Mouse (Mus musculus): ENCODE data around the gene Rdh16f1. TPM values are rescaled to one million over a fixed set of nuclear protein-coding genes. Genes with fewer than 3 reads are reported as not detected.

The Rdh16f1 gene
- polyA plus RNA-seq (2014; fragmentation: Nextera tagmentation; extraction: Ambion mirVana), result not detected in 2 replicates

DNA sequence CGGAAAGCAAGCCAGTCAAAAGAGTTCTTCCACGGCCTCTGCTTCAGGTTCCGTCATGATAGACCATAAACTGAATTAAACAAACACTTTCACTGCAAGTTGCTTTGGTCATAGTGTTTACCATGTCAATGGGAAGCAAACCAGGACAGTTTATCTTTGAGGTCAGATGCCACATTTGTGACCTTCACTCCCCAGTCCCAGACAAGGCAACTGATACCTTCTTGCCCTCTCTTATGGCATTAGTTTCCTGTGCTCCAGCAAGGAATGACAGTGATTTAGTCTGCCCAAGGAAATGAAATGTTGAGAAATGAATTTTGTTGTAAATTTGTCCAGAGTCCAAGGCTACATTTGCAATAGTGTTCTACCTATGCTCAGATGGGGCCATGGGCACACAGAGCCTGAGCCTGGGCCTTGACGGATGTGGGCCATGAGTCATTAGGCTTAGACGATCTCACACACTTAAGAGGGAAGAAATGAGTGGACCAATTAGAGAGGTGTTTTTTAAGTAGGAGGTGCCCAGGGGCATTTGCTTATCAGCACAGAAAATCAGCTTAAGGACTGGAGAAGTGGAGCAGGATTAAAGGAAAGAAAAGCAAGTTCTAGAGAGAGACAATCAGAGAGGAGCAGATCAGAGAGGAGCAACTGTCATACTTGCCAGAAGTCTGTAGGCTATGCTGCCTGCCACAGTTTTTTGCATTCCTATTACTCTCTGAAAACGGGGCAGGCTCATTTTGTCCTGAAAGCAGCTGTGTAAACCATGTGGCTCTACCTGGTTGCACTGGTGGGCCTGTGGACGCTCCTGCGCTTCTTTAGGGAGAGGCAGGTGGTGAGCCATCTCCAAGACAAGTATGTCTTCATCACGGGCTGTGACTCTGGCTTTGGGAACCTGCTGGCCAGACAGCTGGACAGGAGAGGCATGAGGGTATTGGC is at the start of gene Rdh16f1, which contains the start of gene Rdh1:
TSS of gene Rdh16f1 (plus strand) at position 607 of the 930 bp plus-strand sequence.
TSS of gene Rdh1 (plus strand) at position 541 of the 930 bp plus-strand sequence.
- no peaks in the 10 kb centered on the region for H3K4me1 ChIP-seq (ENCODE audit: control insufficient read depth, insufficient read depth, low read length)
- no peaks in the 10 kb centered on the region for H3K27me3 ChIP-seq (ENCODE audit: control insufficient read depth, insufficient read depth, low read length)
- no peaks in the 10 kb centered on the region for H3K36me3 ChIP-seq (ENCODE audit: control insufficient read depth, insufficient read depth, low read length)
- no peak for ATAC-seq (ENCODE audit: low FRiP score, low TSS enrichment)
- WGBS, result 81% methylated on average over 9 of the region's 9 CpGs
- H3K9ac ChIP-seq (replicated peaks; ENCODE audit: low read length), result no peak within 1 kb of the TSS
- no peak within 1 kb of the TSS for H3K27ac ChIP-seq (replicated peaks; ENCODE audit: low read depth, low read length)
- no peaks in the 10 kb centered on the region for H3K9me3 ChIP-seq (ENCODE audit: control insufficient read depth, low read length)
- H3K4me3 ChIP-seq (replicated peaks; ENCODE audit: low read depth, low read length), result no peak within 1 kb of the TSS
- no peak for DNase-seq
- H3K4me2 ChIP-seq (ENCODE audit: low read length), result no peak within 1 kb of the TSS

DNA sequence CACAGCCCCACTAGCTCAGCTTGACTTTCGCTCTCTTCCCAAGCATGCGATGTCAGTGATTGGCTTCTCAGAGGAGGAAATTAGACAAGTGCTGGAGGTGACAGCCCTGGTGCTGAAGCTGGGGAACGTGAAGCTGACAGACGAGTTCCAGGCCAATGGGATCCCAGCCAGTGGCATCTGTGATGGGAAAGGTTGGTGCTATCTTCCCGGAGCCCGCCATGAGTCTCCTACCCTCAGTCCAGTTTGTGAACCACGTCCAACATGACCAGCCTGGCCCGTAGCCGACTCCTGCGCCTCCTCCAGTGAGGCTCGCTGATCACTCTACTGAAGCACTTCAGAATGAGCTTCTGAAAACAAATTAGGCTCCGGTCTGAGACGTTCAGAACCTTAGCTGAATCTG is 49.3 kb upstream of the Rdh16f1 start:
- Histone ChIP-seq H3K27ac (replicated peaks; ENCODE audit: low read depth, low read length) (no peak overlapping the region), H3K36me3 (ENCODE audit: control insufficient read depth, insufficient read depth, low read length) (no peaks in the 10 kb centered on the region), H3K4me2 (ENCODE audit: low read length) (no peak overlapping the region), H3K9me3 (ENCODE audit: control insufficient read depth, low read length) (no peaks in the 10 kb centered on the region), H3K4me3 (replicated peaks; ENCODE audit: low read depth, low read length) (no peak overlapping the region), H3K27me3 (ENCODE audit: control insufficient read depth, insufficient read depth, low read length) (no peaks in the 10 kb centered on the region), H3K9ac (replicated peaks; ENCODE audit: low read length) (no peak overlapping the region), H3K4me1 (ENCODE audit: control insufficient read depth, insufficient read depth, low read length) (no peaks in the 10 kb centered on the region)
- WGBS, result 89% methylated on average over 13 of the region's 13 CpGs
- no peak for ATAC-seq (ENCODE audit: low FRiP score, low TSS enrichment)
- no peak for DNase-seq

DNA sequence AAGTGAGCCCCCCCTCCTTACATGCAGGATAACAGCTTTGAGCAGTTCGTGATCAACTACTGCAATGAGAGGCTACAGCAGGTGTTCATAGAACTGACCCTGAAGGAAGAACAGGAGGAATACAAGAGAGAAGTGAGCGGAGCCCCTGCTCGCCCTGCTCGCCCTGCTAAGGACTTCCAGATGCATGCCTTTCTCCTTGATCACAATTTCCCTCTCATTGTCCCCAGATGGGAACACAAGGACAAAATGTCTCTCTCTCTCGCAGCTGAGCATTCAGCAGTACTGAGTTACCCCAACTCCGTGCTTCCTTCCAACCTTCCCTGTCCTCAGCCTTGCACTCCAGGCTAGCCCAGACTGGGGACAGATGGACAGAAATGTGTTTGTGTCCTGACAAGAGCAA is 46.9 kb upstream of the Rdh16f1 start:
- WGBS, result 86% methylated on average over 6 of the region's 6 CpGs
- Histone ChIP-seq H3K27me3 (ENCODE audit: control insufficient read depth, insufficient read depth, low read length) (no peaks in the 10 kb centered on the region), H3K9me3 (ENCODE audit: control insufficient read depth, low read length) (no peaks in the 10 kb centered on the region), H3K36me3 (ENCODE audit: control insufficient read depth, insufficient read depth, low read length) (no peaks in the 10 kb centered on the region), H3K4me3 (replicated peaks; ENCODE audit: low read depth, low read length) (no peak overlapping the region), H3K9ac (replicated peaks; ENCODE audit: low read length) (no peak overlapping the region), H3K27ac (replicated peaks; ENCODE audit: low read depth, low read length) (no peak overlapping the region), H3K4me1 (ENCODE audit: control insufficient read depth, insufficient read depth, low read length) (no peaks in the 10 kb centered on the region), H3K4me2 (ENCODE audit: low read length) (no peak overlapping the region)
- DNase-seq (no peak), ATAC-seq (ENCODE audit: low FRiP score, low TSS enrichment) (no peak)

DNA sequence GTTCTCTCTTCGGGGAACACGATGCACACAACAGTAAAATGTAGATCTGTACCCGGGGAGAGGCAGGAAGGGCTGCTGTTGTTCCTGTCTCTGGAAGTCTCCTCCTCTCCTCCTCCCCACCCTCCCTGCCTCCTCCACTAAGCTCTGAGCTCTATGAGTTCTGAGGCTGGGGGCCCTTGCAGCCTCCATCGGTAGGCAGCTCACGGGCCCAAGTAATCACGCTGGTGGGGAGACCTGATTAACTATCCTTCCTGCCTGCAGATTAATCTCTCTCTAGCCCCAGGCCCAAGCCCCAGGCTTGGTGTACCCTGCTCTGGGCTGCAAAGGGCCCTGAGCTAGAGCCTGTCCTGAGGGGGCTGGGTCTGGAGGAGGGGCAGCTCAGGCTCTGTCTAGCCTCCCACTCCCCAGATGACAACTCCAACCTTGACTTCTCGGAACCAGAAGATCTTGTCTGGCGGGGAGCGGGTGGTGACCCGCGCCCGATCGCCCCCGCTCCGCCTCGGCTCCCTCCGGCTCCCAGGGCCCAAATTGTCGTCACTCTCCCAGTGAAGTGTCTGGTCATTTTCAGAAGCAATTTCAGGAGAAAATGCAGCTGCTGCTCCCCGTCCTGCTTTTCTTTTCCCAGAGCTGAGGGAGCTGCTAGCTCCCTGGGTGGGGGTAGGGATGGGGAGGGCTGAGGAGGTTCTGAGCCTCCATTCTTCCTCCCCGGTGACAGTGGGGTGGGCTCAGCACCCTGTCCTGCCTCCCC is 37.7 kb upstream of the Rdh16f1 start:
- Histone ChIP-seq H3K4me1 (ENCODE audit: control insufficient read depth, insufficient read depth, low read length) (peaks cover 22% of the 10 kb centered on the region), H3K9me3 (ENCODE audit: control insufficient read depth, low read length) (no peaks in the 10 kb centered on the region), H3K4me3 (replicated peaks; ENCODE audit: low read depth, low read length) (no peak overlapping the region), H3K27ac (replicated peaks; ENCODE audit: low read depth, low read length) (peak overlapping the region; percentile 47), H3K4me2 (ENCODE audit: low read length) (peak overlapping the region; percentile 42), H3K36me3 (ENCODE audit: control insufficient read depth, insufficient read depth, low read length) (no peaks in the 10 kb centered on the region), H3K9ac (replicated peaks; ENCODE audit: low read length) (peak overlapping the region; percentile 7; the same call in 1 of the 2 replicates), H3K27me3 (ENCODE audit: control insufficient read depth, insufficient read depth, low read length) (no peaks in the 10 kb centered on the region)
- 10% methylated on average over 20 of the region's 20 CpGs for WGBS
- DNase-seq (peak; percentile 72), ATAC-seq (ENCODE audit: low FRiP score, low TSS enrichment) (peak; percentile 59; the same call in 1 of the 2 replicates)

DNA sequence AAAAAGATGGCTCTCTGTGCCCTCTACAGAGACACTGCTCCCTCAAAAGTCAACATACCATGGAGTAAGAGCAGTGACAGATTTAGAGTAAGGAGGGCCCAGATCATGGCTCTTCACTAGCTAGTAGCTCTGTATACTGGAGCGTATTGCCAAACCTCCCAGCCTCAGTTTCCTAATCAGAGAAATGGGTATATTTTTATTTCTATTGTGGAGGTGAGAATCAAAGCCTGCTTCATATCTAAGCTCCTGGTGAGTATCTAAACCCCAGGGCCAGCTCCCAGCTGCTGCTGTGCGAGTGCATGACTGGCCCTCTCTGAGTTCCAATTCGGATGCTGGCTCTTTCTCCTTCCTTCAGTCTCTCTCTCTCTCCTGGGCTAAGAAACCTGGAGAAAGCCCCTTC is 35.4 kb upstream of the Rdh16f1 start, which contains the start of gene Tac2:
TSS of gene Tac2 (plus strand) at position 301 of the 400 bp plus-strand sequence.
- DNase-seq, result no peak
- Histone ChIP-seq H3K27ac (replicated peaks; ENCODE audit: low read depth, low read length) (no peak within 1 kb of the TSS), H3K9me3 (ENCODE audit: control insufficient read depth, low read length) (no peaks in the 10 kb centered on the region), H3K27me3 (ENCODE audit: control insufficient read depth, insufficient read depth, low read length) (no peaks in the 10 kb centered on the region), H3K4me1 (ENCODE audit: control insufficient read depth, insufficient read depth, low read length) (peaks cover 22% of the 10 kb centered on the region), H3K4me2 (ENCODE audit: low read length) (no peak within 1 kb of the TSS), H3K36me3 (ENCODE audit: control insufficient read depth, insufficient read depth, low read length) (no peaks in the 10 kb centered on the region), H3K9ac (replicated peaks; ENCODE audit: low read length) (no peak within 1 kb of the TSS), H3K4me3 (replicated peaks; ENCODE audit: low read depth, low read length) (no peak within 1 kb of the TSS)
- no peak for ATAC-seq (ENCODE audit: low FRiP score, low TSS enrichment)
- 82% methylated on average over 3 of the region's 3 CpGs for WGBS

DNA sequence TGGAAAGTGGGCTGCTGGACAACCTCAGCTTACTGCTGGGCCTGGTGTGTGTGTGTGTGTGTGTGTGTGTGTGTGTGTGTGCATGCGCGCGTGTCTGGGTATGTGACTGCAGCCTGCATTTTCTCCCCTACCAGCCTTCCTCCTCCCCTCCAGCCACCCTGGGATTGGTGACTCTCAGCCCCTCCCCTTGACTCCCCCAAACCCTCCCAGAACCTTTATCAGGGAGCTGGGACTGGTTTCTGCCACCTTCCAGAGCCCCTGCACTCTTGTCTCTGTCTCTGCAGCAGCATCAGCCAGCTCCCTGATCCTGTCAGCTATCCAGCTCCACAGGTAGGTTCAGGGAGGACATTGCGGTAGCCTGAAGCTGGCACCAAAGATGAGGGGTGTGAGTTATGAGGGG is 34.5 kb upstream of the Rdh16f1 start:
- no peak overlapping the region for H3K4me3 ChIP-seq (replicated peaks; ENCODE audit: low read depth, low read length)
- no peak overlapping the region for H3K4me2 ChIP-seq (ENCODE audit: low read length)
- H3K36me3 ChIP-seq (ENCODE audit: control insufficient read depth, insufficient read depth, low read length), result no peaks in the 10 kb centered on the region
- DNase-seq (no peak), ATAC-seq (ENCODE audit: low FRiP score, low TSS enrichment) (no peak)
- H3K4me1 ChIP-seq (ENCODE audit: control insufficient read depth, insufficient read depth, low read length), result peaks cover 22% of the 10 kb centered on the region
- H3K27ac ChIP-seq (replicated peaks; ENCODE audit: low read depth, low read length), result no peak overlapping the region
- no peaks in the 10 kb centered on the region for H3K9me3 ChIP-seq (ENCODE audit: control insufficient read depth, low read length)
- WGBS, result 76% methylated on average over 4 of the region's 4 CpGs
- H3K27me3 ChIP-seq (ENCODE audit: control insufficient read depth, insufficient read depth, low read length), result no peaks in the 10 kb centered on the region
- H3K9ac ChIP-seq (replicated peaks; ENCODE audit: low read length), result no peak overlapping the region

DNA sequence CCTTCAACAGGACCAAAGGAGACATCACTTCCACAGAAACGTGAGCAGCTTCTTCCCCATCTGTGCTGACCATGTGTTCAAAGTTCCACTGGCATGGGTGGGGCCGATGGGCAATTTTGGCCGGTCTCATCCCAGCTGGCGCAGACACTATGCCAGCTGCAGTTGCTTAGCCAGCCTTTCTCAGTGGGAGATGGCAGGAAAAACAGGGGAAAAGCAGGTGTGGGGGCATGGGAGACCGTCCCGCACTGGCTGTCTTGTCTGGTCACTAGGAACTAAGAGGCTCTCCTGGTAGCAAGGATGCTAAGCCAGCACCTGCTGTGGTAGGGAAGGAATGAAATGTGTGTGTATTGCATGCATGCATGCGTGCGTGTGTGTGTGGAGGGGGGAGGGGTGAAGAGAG is 31.1 kb upstream of the Rdh16f1 start:
- WGBS, result 75% methylated on average over 8 of the region's 8 CpGs
- no peak for ATAC-seq (ENCODE audit: low FRiP score, low TSS enrichment)
- peaks cover 7% of the 10 kb centered on the region; the same call in 1 of the 2 replicates for H3K4me1 ChIP-seq (ENCODE audit: control insufficient read depth, insufficient read depth, low read length)
- no peaks in the 10 kb centered on the region for H3K27me3 ChIP-seq (ENCODE audit: control insufficient read depth, insufficient read depth, low read length)
- no peaks in the 10 kb centered on the region for H3K36me3 ChIP-seq (ENCODE audit: control insufficient read depth, insufficient read depth, low read length)
- no peak overlapping the region for H3K9ac ChIP-seq (replicated peaks; ENCODE audit: low read length)
- DNase-seq, result no peak
- no peak overlapping the region for H3K4me2 ChIP-seq (ENCODE audit: low read length)
- H3K27ac ChIP-seq (replicated peaks; ENCODE audit: low read depth, low read length), result no peak overlapping the region
- H3K9me3 ChIP-seq (ENCODE audit: control insufficient read depth, low read length), result no peaks in the 10 kb centered on the region
- H3K4me3 ChIP-seq (replicated peaks; ENCODE audit: low read depth, low read length), result no peak overlapping the region

DNA sequence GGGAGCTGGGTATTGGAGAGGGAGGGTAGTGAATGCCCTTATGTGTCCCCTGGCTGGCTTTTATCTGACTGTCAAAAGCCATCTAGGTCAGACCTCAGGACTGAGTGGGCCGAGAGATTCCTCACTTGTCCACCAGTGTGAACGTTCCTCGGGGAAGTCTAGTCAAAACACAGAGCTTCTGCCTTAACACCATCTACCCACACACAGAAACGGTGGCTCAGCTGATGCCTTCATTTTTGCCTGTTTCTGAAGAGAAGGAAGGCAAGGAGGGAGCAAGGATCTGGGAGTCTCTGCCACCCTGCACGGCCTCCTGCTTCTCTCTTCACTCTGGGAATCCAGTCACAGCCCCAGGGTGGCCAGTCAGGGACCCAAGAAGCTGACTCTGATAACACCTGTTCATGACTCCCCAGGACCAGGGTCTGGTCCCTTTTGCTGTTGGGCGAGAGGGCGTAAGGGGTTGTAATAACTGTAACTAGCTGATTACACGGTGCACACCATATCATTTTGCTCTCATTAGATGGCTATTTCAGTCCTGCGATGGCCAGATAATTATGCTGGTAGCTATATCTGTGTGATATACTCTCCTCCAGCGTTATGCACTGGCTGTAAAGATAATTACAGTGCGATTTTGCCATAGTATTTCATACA is 29.2 kb upstream of the Rdh16f1 start:
- ATAC-seq (ENCODE audit: low FRiP score, low TSS enrichment) (no peak), DNase-seq (peak; percentile 25)
- H3K27ac ChIP-seq (replicated peaks; ENCODE audit: low read depth, low read length), result no peak overlapping the region
- WGBS, result 50% methylated on average over 11 of the region's 11 CpGs
- no peaks in the 10 kb centered on the region for H3K27me3 ChIP-seq (ENCODE audit: control insufficient read depth, insufficient read depth, low read length)
- 0 out of 2 replicates have a peak overlapping the region, but pooled peaks have one; percentile 12 for H3K9ac ChIP-seq (replicated peaks; ENCODE audit: low read length)
- no peaks in the 10 kb centered on the region for H3K9me3 ChIP-seq (ENCODE audit: control insufficient read depth, low read length)
- H3K4me2 ChIP-seq (ENCODE audit: low read length), result no peak overlapping the region
- H3K4me1 ChIP-seq (ENCODE audit: control insufficient read depth, insufficient read depth, low read length), result peaks cover 7% of the 10 kb centered on the region; the same call in 1 of the 2 replicates
- no peak overlapping the region for H3K4me3 ChIP-seq (replicated peaks; ENCODE audit: low read depth, low read length)
- no peaks in the 10 kb centered on the region for H3K36me3 ChIP-seq (ENCODE audit: control insufficient read depth, insufficient read depth, low read length)
